Mouse (Mus musculus): Measurements from ENCODE around the gene Med13l.

DNA sequence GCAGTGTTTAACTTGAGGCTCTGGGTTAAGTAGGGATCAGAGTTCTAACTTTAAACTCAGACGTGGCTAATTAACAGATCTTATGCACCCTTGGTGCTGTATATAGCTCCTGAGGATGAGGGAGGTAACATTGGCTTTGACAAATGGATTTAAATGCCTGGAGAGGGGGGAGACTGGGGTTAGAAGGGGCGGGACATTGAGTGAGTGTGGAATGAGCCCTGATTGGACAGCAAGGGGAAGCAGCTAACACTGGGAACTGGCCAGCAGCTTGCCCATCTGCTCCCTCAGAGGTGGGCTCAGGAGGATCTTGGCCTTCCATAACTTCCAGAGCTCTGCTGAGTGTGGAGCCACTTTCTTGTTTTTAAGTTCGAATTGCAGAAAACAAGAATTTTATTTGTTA lies 171.7 kb downstream of the Med13l start:
- TF ChIP-seq CTCF (conservative IDR thresholded peaks at IDR 0.05; ENCODE audit: insufficient read depth, insufficient read length, low read depth, low read length) (no peak), POLR2A (IDR thresholded peaks at IDR 0.05; ENCODE audit: low read depth, low read length) (no peak)
